Mouse (Mus musculus) liver, embryonic 12.5 days (tissue): ENCODE results near the gene Wipf3. TPM values are rescaled to one million over a fixed set of nuclear protein-coding genes. Genes with fewer than 3 reads are reported as not detected.
A peak's percentile ranks its signal among the peaks of the same experiment; 100 is the strongest.

Experiments used
- ATAC-seq: fragments of 200-750 bp; cut with Nextera tagmentation; 2 replicates; pipeline ENCODE4 v1.8.0; 2017; ENCODE audit warnings: moderate number of reproducible peaks, mild to moderate bottlenecking, moderate library complexity
- H3K27ac ChIP-seq: fragments of 300-500 bp; sonication (generic); 2 replicates; pipeline ENCODE4 v1.5.1; 2016; ENCODE audit warnings: mild to moderate bottlenecking
- H3K27me3 ChIP-seq: fragments of 300-500 bp; sonication (generic); replicated peaks from 2 replicates; pipeline ENCODE4 v1.6.1; 2016; ENCODE audit warnings: mild to moderate bottlenecking, moderate library complexity
- H3K36me3 ChIP-seq: fragments of 300-500 bp; sonication (generic); 2 replicates; pipeline ENCODE4 v1.6.1; 2016; ENCODE audit warnings: mild to moderate bottlenecking, moderate library complexity
- H3K4me1 ChIP-seq: fragments of 300-500 bp; sonication (generic); 2 replicates; pipeline ENCODE4 v1.6.1; 2016
- H3K4me2 ChIP-seq: fragments of 300-500 bp; sonication (generic); 2 replicates; pipeline ENCODE4 v1.6.1; 2016; ENCODE audit warnings: mild to moderate bottlenecking, moderate library complexity
- H3K4me3 ChIP-seq: fragments of 300-500 bp; sonication (generic); 2 replicates; pipeline ENCODE4 v1.5.1; 2016; ENCODE audit warnings: mild to moderate bottlenecking, moderate library complexity
- H3K9ac ChIP-seq: fragments of 300-500 bp; sonication (generic); 2 replicates; pipeline ENCODE4 v1.6.1; 2016; ENCODE audit warnings: mild to moderate bottlenecking, moderate library complexity
- H3K9me3 ChIP-seq: fragments of 300-500 bp; sonication (generic); replicated peaks from 2 replicates; pipeline ENCODE4 v1.6.1; 2016; ENCODE audit warnings: mild to moderate bottlenecking, moderate library complexity
- WGBS: fragments of 180-500 bp; shearing (Covaris S2); methylation state at CpG from one replicate; pipeline ENCODE4 v1.1.7; 2016; ENCODE audit not compliant: insufficient replicate concordance; 5-methylcytosine and 5-hydroxymethylcytosine counted together
- polyA plus RNA-seq: library from polyadenylated mRNA; unstranded; fragments of >200 nt; fragmentation: Nextera tagmentation; extraction: Ambion mirVana; gene quantifications from 2 replicates; pipeline ENCODE4 v1.2.1, GENCODE M21; 2016

The Wipf3 gene
- polyA plus RNA-seq, 1 experiment from 2014 or later: 0.15 TPM

- H3K4me1 ChIP-seq: peaks cover 14% of the 10 kb centered on the region
These were observed 4.8 kb downstream of the Wipf3 start for GRCm38 (mm10) chr6:54434171-54434570.

GRCm38 (mm10) chr6:54435663-54436062 is 6.3 kb downstream of the Wipf3 start:
- H3K4me2 ChIP-seq: no peak overlapping the region
- no peaks in the 10 kb centered on the region for H3K9me3 ChIP-seq
- no peak overlapping the region for H3K4me3 ChIP-seq
- peaks cover 12% of the 10 kb centered on the region for H3K27me3 ChIP-seq
- 31% methylated on average over 7 of the region's 7 CpGs for WGBS
- 0 out of 2 replicates have a peak, but pooled peaks cover 7% of the 10 kb centered on the region for H3K4me1 ChIP-seq
- no peaks in the 10 kb centered on the region for H3K36me3 ChIP-seq
- no peak for ATAC-seq
- H3K9ac ChIP-seq: no peak overlapping the region
- H3K27ac ChIP-seq: no peak overlapping the region

More at GRCm38 (mm10) chr6:54434171-54434570, 4.8 kb downstream of the Wipf3 start:
- Histone ChIP-seq H3K27ac (no peak overlapping the region), H3K9me3 (no peaks in the 10 kb centered on the region), H3K9ac (no peak overlapping the region), H3K36me3 (no peaks in the 10 kb centered on the region), H3K4me3 (no peak overlapping the region), H3K4me2 (no peak overlapping the region), H3K27me3 (peaks cover 27% of the 10 kb centered on the region)
- ATAC-seq: no peak
- 66% methylated on average over 2 of the region's 2 CpGs for WGBS

DNA sequence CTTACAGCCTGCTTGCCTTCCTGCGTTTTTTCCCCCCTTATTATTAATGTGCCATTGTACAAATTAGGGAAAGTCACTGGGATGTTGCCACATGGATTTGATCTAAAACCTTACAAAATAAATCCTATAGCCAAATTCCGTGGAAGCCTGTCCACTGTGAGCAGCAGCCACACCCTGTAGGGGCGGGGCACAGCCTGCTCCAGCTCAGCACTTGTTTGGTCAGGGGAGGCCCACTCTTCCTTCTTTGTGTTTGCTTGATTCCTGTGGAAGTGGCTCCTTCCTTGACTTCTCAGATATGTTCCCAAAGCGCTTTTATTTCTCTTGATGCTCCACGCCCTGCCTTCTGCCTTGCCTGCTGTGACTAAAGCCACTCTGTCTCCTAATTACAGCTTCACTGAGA is 6.9 kb downstream of the Wipf3 start:
- no peak for ATAC-seq
- WGBS: 39% methylated on average over 5 of the region's 5 CpGs
- H3K27me3 ChIP-seq: peaks cover 6% of the 10 kb centered on the region; the same call in 1 of the 2 replicates
- H3K4me2 ChIP-seq: no peak overlapping the region
- H3K4me3 ChIP-seq: no peak overlapping the region
- 0 out of 2 replicates have a peak, but pooled peaks cover 7% of the 10 kb centered on the region for H3K4me1 ChIP-seq
- no peaks in the 10 kb centered on the region for H3K36me3 ChIP-seq
- no peaks in the 10 kb centered on the region for H3K9me3 ChIP-seq
- H3K9ac ChIP-seq: no peak overlapping the region
- H3K27ac ChIP-seq: no peak overlapping the region

GRCm38 (mm10) chr6:54438510-54438909 is 9.1 kb downstream of the Wipf3 start:
- H3K4me1 ChIP-seq: peaks cover 9% of the 10 kb centered on the region; the same call in 1 of the 2 replicates
- H3K4me2 ChIP-seq: no peak overlapping the region
- no peak overlapping the region for H3K27ac ChIP-seq
- H3K9ac ChIP-seq: no peak overlapping the region
- H3K36me3 ChIP-seq: no peaks in the 10 kb centered on the region
- H3K9me3 ChIP-seq: no peaks in the 10 kb centered on the region
- H3K4me3 ChIP-seq: no peak overlapping the region
- no peak for ATAC-seq
- H3K27me3 ChIP-seq: no peaks in the 10 kb centered on the region
- WGBS: 46% methylated on average over 4 of the region's 4 CpGs

DNA sequence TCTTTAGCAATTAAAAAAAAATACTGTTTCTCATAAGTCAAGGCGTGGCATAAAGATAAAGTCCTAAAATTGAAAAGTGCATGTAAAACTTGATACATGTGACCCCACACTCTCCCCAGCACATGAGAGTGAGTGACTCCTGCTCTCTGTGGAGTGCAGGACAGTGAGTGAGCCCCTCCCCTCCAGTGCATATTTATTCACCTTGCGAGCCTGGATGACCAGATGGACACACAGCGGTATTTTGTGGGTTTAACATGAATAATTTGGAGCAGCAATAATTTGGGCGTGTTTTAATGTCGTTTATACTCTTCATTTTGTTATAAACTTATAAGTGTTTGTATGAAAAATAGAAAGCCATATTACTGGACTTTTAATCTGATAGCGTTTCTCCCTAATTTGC is 11.3 kb downstream of the Wipf3 start:
- H3K9me3 ChIP-seq: no peaks in the 10 kb centered on the region
- H3K27me3 ChIP-seq: no peaks in the 10 kb centered on the region
- no peak overlapping the region for H3K27ac ChIP-seq
- no peaks in the 10 kb centered on the region for H3K36me3 ChIP-seq
- WGBS: 77% methylated on average over 6 of the region's 6 CpGs
- no peak overlapping the region for H3K4me3 ChIP-seq
- peaks cover 23% of the 10 kb centered on the region for H3K4me1 ChIP-seq
- ATAC-seq: no peak
- H3K4me2 ChIP-seq: no peak overlapping the region
- no peak overlapping the region for H3K9ac ChIP-seq

GRCm38 (mm10) chr6:54443657-54444056 is 14.3 kb downstream of the Wipf3 start:
- Histone ChIP-seq H3K9ac (no peak overlapping the region), H3K36me3 (no peaks in the 10 kb centered on the region), H3K4me3 (no peak overlapping the region), H3K27me3 (no peaks in the 10 kb centered on the region), H3K9me3 (no peaks in the 10 kb centered on the region), H3K4me2 (no peak overlapping the region), H3K27ac (no peak overlapping the region), H3K4me1 (peaks cover 16% of the 10 kb centered on the region)
- no peak; the same call in 1 of the 2 replicates for ATAC-seq
- WGBS: 23% methylated on average over 4 of the region's 4 CpGs

- Histone ChIP-seq H3K27ac (no peak overlapping the region), H3K4me2 (no peak overlapping the region), H3K4me1 (peaks cover 16% of the 10 kb centered on the region), H3K27me3 (no peaks in the 10 kb centered on the region), H3K9ac (no peak overlapping the region), H3K9me3 (no peaks in the 10 kb centered on the region), H3K4me3 (no peak overlapping the region), H3K36me3 (no peaks in the 10 kb centered on the region)
- WGBS: 36% methylated on average over 7 of the region's 7 CpGs
- peak; percentile 35; the same call in 1 of the 2 replicates for ATAC-seq
These were observed 14.7 kb downstream of the Wipf3 start for GRCm38 (mm10) chr6:54444086-54444485.

DNA sequence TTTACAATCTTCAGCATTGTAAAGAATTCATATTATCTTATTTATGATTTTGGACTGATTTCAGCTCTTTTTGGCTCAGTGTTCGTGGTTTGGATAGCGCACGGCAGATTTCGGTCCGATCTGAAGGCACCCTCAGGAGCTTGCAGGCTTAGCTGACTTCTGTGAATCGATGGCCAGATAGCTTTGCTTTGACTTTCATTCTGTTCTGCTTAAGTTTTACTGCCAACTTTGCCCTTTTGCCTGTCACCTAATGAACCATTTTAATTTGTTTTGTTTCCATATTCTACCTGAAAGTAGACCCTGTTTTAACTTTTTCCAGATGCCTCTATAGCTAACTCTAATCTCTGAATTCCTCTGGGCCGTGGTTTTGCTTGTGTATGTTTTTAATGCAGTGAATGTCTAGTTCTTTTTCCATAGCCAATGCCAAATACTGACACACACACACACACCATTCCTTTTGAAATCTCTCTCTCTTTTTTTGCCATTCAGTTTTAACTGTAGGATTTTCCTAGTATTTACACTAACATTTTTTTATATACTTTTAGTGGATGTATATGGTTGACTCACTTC is 15.9 kb downstream of the Wipf3 start:
- no peak for ATAC-seq
- peaks cover 16% of the 10 kb centered on the region for H3K4me1 ChIP-seq
- 67% methylated on average over 7 of the region's 7 CpGs for WGBS

GRCm38 (mm10) chr6:54447353-54447752 is 17.9 kb downstream of the Wipf3 start:
- Histone ChIP-seq H3K9ac (no peak overlapping the region), H3K36me3 (no peaks in the 10 kb centered on the region), H3K9me3 (no peaks in the 10 kb centered on the region), H3K4me1 (peaks cover 16% of the 10 kb centered on the region), H3K4me3 (no peak overlapping the region), H3K27ac (no peak overlapping the region), H3K4me2 (no peak overlapping the region), H3K27me3 (no peaks in the 10 kb centered on the region)
- WGBS: 68% methylated on average over 4 of the region's 4 CpGs
- no peak for ATAC-seq

More for the DNA sequence above, 15.9 kb downstream of the Wipf3 start:
- Histone ChIP-seq H3K4me2 (no peak overlapping the region), H3K9me3 (no peaks in the 10 kb centered on the region), H3K27me3 (no peaks in the 10 kb centered on the region), H3K36me3 (no peaks in the 10 kb centered on the region), H3K4me3 (no peak overlapping the region), H3K27ac (no peak overlapping the region), H3K9ac (no peak overlapping the region)

- H3K4me1 ChIP-seq: no peaks in the 10 kb centered on the region
- no peak overlapping the region for H3K27ac ChIP-seq
- ATAC-seq: no peak
These were observed 30.3 kb downstream of the Wipf3 start for GRCm38 (mm10) chr6:54459661-54460060.

DNA sequence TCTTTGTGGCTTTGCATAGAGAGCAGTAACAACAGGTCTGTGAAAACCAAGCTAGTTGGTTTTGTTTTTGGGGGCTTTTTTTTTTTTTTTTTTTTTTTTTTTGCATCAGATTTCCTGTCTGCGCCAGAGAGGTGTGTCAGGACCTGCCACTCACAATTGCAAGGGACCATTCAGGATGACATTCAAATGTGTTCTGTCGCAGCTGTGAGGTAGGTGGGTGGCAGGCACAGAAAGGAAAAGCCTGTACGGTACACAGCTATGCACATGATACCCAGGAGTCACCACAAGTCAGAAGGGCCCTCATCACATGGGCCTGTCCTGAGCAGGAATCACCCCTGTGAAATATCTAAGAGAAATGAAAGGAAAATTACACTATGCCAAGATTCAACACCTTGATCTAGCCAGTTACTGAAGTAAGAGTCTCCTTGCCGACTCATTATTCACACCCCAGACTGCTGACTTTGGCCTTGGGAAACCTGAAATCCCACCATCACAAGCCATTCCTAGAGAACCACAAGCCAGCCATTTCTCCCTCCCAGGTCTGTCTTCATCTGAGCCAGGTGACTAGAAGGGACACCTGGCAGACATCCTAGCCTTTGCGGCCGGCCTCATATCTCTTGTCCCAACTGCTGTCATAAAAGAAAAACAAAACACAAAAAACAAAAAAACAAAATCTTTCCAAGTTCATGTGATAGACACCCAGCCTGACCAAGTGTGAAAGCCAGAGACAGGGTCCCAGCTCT is 30.9 kb downstream of the Wipf3 start:
- H3K36me3 ChIP-seq: no peaks in the 10 kb centered on the region
- H3K9me3 ChIP-seq: no peaks in the 10 kb centered on the region
- H3K4me1 ChIP-seq: no peaks in the 10 kb centered on the region
- no peak overlapping the region for H3K27ac ChIP-seq
- no peak overlapping the region for H3K4me2 ChIP-seq
- WGBS: 75% methylated on average over 6 of the region's 6 CpGs
- no peaks in the 10 kb centered on the region for H3K27me3 ChIP-seq
- H3K9ac ChIP-seq: no peak overlapping the region
- no peak for ATAC-seq
- H3K4me3 ChIP-seq: no peak overlapping the region

More at GRCm38 (mm10) chr6:54459661-54460060, 30.3 kb downstream of the Wipf3 start:
- WGBS: 48% methylated on average over 7 of the region's 7 CpGs
- Histone ChIP-seq H3K36me3 (no peaks in the 10 kb centered on the region), H3K4me3 (no peak overlapping the region), H3K9me3 (no peaks in the 10 kb centered on the region), H3K4me2 (no peak overlapping the region), H3K27me3 (no peaks in the 10 kb centered on the region), H3K9ac (no peak overlapping the region)

GRCm38 (mm10) chr6:54460915-54461671 is 31.7 kb downstream of the Wipf3 start:
- H3K9ac ChIP-seq: no peak overlapping the region
- H3K4me1 ChIP-seq: no peaks in the 10 kb centered on the region
- no peaks in the 10 kb centered on the region for H3K9me3 ChIP-seq
- 64% methylated on average over 13 of the region's 13 CpGs for WGBS
- H3K4me2 ChIP-seq: no peak overlapping the region
- no peak for ATAC-seq
- H3K27me3 ChIP-seq: no peaks in the 10 kb centered on the region
- no peak overlapping the region for H3K4me3 ChIP-seq
- H3K27ac ChIP-seq: no peak overlapping the region
- no peaks in the 10 kb centered on the region for H3K36me3 ChIP-seq
